Mouse (Mus musculus) monocyte, adult 5-6 weeks (primary cell): ENCODE data around the gene Cmc2. TPM values are rescaled to one million over a fixed set of nuclear protein-coding genes. Genes with fewer than 3 reads are reported as not detected.

ENCODE experiments used
- ATAC-seq: fragments of 153-309, 156-312 bp; replicated peaks from 2 replicates; pipeline ENCODE4 v1.8.0; 2017; ENCODE audit warnings: mild to moderate bottlenecking; ENCODE audit not compliant: low TSS enrichment, insufficient number of reproducible peaks, severe bottlenecking, poor library complexity, low FRiP score
- total RNA-seq: library from RNA; stranded (forward); fragments of 200-1000, 200-491, 200-594 nt; gene quantifications from 3 replicates; pipeline ENCODE4 v1.2.3, GENCODE M21; 2017

Cmc2 gene
- total RNA-seq, 1 experiment from 2014 or later, result 11.9 TPM

GRCm38 (mm10) chr8:116923526-116923925 lies 2.3 kb upstream of the Cmc2 start:
- ATAC-seq, result no peak

DNA sequence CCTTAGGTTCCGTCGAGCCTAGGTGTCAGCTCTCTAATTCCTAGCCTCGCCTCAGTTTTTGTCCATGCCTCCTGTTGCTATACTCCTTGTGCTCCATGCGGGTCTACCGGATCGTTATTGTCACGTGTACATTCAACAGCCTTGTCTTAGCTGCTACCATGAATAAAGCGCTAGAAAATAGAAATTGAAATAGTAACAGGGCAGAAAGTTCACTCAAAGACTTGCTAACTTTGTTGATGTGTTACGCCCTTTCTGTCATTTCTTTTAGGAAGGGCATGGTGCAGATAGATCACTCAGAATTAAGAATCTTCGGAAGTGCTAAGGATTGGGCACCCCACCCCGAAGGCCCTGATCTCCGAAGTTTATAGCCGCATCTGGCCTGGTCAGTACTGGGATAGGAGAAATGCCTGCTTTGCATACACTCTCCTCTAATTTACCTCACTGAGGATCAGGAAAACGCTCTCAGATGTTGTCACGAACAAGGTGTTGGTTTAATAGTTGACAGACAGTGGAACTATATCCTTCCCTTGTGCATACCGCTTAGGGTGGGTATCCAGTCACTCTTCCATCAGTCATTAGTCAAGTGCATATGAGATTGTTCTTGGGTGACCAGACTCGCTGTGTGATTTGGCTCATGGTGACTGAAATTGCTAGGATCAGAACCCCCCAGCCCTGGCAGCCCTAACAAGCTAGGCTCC lies 954 bp upstream of the Cmc2 start:
- no peak for ATAC-seq

DNA sequence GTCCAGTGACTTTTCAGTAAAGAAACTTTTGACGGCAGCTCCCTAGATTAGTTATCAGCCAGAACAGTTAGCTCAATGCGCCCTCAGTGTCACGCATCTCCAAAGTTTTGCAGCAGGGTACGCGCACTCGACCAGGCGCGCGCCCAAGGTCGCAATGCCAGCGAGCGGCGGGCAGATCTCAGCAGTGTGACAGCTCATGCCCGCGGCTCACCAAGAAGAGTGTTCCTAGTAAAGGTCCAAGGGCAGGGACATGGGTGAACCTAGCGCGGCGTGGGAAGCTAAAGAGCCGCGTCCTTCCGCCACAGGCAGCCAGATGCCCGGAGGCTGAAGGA lies 284 bp downstream of the Cmc2 start:
- ATAC-seq, result no peak; the same call in 1 of the 2 replicates

GRCm38 (mm10) chr8:116905836-116906235 lies 15.4 kb downstream of the Cmc2 start:
- no peak for ATAC-seq

DNA sequence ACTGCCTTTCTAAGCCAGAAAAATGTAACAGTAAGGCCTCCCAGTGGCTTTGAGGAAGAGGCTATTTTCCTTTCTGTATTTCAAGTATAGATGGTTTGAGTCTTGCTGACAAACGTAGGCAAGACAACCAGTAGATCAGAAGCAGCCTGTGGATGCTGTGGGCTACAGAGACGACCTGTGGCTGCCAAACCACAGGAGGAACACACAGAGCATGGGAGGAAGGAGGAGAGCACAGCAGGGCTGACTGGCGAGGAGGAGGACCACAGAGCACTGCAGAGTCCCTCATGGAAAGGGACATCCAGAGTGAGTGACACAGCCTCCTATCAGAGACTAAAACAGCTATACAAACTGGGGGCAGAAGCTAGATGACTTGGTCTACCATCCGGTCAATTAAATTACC lies 16.0 kb downstream of the Cmc2 start:
- no peak for ATAC-seq

DNA sequence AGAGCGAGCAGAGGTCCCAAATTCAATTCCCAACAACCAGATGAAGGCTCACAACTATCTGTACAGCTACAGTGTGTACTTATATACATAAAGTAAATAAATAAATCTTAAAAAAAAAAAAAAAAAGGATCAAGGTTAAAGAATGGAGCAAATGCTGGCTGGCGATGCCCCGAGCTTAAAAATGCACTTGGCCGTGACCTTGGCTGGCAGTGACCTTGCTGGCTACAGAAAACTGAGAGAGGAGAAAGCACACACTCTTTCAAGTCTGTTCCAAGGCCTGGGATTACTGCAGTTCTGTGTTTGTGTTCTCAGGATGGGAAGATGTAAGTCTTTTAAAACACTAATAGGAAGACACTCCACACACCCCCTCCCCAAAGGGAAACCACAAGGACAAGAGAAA lies 16.5 kb downstream of the Cmc2 start:
- ATAC-seq, result no peak

- no peak for ATAC-seq
Measured at GRCm38 (mm10) chr8:116895521-116895920, 25.7 kb downstream of the Cmc2 start.

DNA sequence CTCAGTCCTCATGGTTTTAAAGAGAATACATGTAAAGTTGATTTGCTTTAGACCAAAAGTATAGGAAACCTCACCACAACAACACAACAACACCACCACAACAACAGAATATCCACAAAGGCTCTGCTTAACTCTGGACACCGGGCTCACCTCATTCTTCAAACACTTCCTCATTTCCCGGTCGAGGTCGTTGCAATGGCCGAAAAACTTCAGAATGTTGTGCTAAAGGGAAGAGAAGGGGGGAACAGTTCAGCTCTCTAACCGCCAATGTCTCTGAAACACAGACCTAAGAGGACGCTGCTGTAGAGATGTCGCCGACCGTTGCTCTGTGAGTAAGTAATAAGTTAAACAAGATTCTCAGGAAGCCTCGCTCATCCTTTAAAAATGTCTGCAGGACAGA lies 27.3 kb downstream of the Cmc2 start:
- ATAC-seq, result no peak

DNA sequence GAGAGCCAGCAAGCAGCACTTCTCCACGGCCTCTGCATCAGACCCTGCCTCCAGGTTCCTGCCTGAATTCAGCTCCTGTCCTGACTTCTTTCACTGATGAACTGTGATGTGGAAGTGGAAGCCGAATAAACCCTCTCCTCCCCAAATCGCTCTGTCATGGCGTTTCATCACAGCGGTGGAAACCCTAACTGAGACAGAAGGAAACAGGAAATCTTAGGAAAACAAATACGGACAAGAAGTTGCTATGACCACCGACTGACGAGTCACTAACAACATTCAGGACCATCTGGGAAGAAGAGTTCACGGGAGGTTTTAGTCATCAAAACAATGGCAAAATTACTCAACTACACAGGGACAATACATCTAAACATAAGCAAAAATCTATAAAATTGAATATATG lies 28.6 kb downstream of the Cmc2 start:
- ATAC-seq, result no peak

DNA sequence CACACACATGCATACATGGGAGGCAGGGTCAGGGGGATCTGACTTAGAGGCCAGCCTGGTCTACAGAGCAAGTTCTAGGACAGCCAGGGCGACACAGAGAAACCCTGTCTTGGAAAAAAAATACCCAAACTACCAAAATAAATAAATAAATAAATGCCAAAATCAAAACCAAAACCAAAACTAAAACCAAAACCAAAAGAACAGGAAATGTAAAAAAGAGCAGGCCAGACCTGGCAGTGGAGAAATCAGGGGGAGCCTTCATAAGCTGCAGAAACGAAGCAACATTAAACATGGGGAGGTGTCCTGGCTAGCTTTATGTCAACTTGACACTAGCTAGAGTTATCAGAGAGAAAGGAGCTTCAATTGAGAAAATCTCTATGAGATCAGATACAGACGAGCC lies 29.1 kb downstream of the Cmc2 start:
- no peak for ATAC-seq

GRCm38 (mm10) chr8:116891446-116891845 lies 29.8 kb downstream of the Cmc2 start:
- ATAC-seq, result no peak

DNA sequence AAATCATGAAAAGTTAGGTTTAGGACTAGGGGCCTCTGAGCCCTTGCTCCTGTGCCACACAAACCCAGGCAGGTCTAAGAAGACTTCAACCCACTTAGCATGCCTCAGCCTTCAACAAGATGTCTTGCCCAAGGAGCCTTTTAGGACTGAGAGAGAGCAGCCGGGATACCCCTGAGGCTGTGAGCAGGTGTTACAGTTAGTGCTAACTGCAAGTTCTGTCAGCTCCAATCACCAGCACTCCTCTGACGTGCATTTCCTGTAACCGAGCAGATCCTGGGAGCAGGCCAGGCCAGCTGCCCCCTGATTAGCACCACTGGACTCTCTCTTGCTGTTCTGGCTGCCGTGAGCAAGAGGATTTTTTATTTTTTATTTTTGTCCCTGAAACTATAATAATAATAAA lies 33.4 kb downstream of the Cmc2 start:
- ATAC-seq, result no peak

GRCm38 (mm10) chr8:116881396-116881795 lies 39.9 kb downstream of the Cmc2 start:
- ATAC-seq, result no peak

- no peak for ATAC-seq
Measured at GRCm38 (mm10) chr8:116875798-116876450, 45.3 kb downstream of the Cmc2 start.

- no peak for ATAC-seq
Measured at GRCm38 (mm10) chr8:116873986-116874385, 47.3 kb downstream of the Cmc2 start.

GRCm38 (mm10) chr8:116873586-116873985 lies 47.7 kb downstream of the Cmc2 start:
- no peak for ATAC-seq

GRCm38 (mm10) chr8:116872761-116873342 lies 48.4 kb downstream of the Cmc2 start:
- no peak for ATAC-seq

GRCm38 (mm10) chr8:116868699-116869098 lies 52.6 kb downstream of the Cmc2 start:
- ATAC-seq, result no peak

DNA sequence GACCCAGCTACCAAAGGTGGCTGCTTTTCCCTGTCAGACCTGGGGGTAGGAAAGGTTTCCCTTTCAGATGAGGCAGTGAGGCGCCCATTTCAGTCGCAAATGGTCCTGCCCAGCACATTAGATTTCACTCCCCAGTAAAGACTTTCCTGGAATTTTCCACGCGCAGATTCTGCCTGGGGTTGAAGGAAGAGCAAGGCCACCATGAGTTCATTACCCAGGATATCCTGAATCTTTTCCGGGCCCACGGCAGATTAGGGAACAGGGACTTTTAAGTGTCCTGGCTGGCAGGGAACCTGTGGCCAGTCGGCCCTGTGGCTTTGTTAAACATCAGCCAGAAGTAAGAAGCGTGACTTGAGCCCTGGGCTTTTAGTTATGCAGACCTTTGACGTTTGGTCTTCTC lies 53.9 kb downstream of the Cmc2 start:
- no peak for ATAC-seq

DNA sequence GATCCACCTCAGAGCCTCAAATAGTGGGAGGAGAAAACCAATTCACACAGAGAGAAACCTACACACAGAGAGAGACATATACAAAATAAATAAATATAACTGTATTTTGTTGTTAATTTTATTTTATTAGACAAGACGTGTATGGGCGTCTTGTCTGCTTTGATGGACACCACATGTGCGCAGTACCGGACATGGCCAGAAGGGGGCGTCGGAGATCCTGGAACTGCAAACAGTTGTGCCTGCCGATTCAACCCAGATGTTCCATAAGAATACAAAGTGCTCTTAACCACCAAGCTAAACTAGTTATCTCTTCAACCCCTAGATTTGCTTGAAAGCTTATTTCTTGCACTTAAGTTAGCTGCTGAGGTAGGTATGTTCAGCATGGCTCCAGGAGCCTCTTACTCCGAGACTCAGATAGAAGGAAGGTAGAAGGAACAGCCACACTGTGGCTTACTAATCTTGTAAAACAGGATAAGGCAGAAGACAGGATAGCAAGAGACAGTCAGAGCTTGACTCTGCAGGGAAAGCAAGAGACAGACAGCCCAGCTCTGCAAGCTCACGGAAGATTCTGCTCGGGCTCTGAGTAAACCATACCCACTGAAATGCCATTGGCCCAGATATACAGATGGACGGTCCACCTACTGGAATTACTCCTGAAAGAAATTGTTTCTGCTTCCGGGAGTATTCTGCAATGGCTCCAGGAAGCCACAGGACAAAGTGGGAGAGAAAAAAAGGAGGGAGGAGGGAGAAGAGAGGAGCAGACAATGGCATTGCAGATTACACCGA lies 54.9 kb downstream of the Cmc2 start:
- no peak for ATAC-seq
